Comparison of ENCODE assay signal across 14 mouse cellular contexts in the genomic region with DNA sequence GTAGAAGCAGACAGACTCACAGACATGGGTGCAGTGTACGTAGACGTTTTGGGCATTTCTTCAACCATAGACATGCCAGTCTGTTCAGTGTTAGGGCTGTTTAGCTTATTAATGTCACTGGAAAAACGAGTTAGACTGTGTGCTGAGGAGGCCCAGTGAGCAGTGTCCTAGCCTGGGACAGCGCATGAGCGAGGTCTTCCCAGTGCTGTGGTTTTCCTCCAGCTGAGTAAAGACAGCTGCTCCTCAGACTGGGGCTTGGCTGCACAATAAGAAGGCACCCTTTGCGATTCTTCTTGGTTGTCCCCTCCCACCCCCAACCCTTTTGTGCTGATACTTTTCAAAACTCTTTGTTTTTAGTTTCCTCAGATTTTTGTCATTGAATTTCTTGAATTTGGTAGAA. TPM values are rescaled to one million over a fixed set of nuclear protein-coding genes. Genes with fewer than 3 reads are reported as not detected.
DNase-seq lines count a peak whose midpoint lies in the region; ATAC-seq lines count a peak whose summit lies in the region.
"Had no signal": no experiment of that assay in that cellular context is flagged by ENCODE, and none has a peak within 500 bp of the region (broad histone marks: within the 10 kb centered on the region; RNA-seq: fewer than 3 reads in every experiment).

No protein-coding gene starts in this region.

- no peaks in the 10 kb centered on the region for H3K27me3 ChIP-seq in kidney, embryonic 15.5 days
- H3K27me3 ChIP-seq in neural tube, embryonic 12.5 days (replicated peaks): no peaks in the 10 kb centered on the region
- H3K27me3 ChIP-seq in intestine, embryonic 15.5 days (replicated peaks): no peaks in the 10 kb centered on the region
- no peaks in the 10 kb centered on the region for H3K27me3 ChIP-seq in stomach, embryonic 14.5 days (ENCODE audit: control insufficient read depth, insufficient read depth, low read length)
- H3K27me3 ChIP-seq: liver, embryonic 12.5 days had no signal

- H3K4me3 ChIP-seq in kidney, embryonic 15.5 days (replicated peaks): no peak overlapping the region
- H3K4me3 ChIP-seq in neural tube, embryonic 12.5 days: no peak overlapping the region
- H3K4me3 ChIP-seq in intestine, embryonic 15.5 days (replicated peaks): no peak overlapping the region
- no peak overlapping the region for H3K4me3 ChIP-seq in stomach, embryonic 14.5 days (ENCODE audit: low read depth, low read length)
- H3K4me3 ChIP-seq: left cerebral cortex, adult 2 months; liver, embryonic 12.5 days; midbrain, embryonic 12.5 days had no signal

- H3K9ac ChIP-seq in kidney, embryonic 15.5 days: no peak overlapping the region
- H3K9ac ChIP-seq in neural tube, embryonic 12.5 days: 0 out of 2 replicates have a peak overlapping the region, but pooled peaks have one; percentile 13
- H3K9ac ChIP-seq in intestine, embryonic 15.5 days: no peak overlapping the region
- no peak overlapping the region for H3K9ac ChIP-seq in stomach, embryonic 14.5 days (replicated peaks; ENCODE audit: low read depth, low read length)
- H3K9ac ChIP-seq: liver, embryonic 12.5 days; midbrain, embryonic 12.5 days had no signal

- no peaks in the 10 kb centered on the region for H3K36me3 ChIP-seq in kidney, embryonic 15.5 days
- no peaks in the 10 kb centered on the region for H3K36me3 ChIP-seq in neural tube, embryonic 12.5 days
- H3K36me3 ChIP-seq in intestine, embryonic 15.5 days: no peaks in the 10 kb centered on the region
- no peaks in the 10 kb centered on the region for H3K36me3 ChIP-seq in stomach, embryonic 14.5 days (ENCODE audit: control insufficient read depth, insufficient read depth, low read length)
- H3K36me3 ChIP-seq: liver, embryonic 12.5 days; midbrain, embryonic 12.5 days had no signal

- H3K4me2 ChIP-seq in kidney, embryonic 15.5 days: peak overlapping the region; percentile 12; the same call in 1 of the 2 replicates
- no peak overlapping the region for H3K4me2 ChIP-seq in neural tube, embryonic 12.5 days (replicated peaks)
- H3K4me2 ChIP-seq in intestine, embryonic 15.5 days (replicated peaks): 0 out of 2 replicates have a peak overlapping the region, but pooled peaks have one; percentile 2
- H3K4me2 ChIP-seq in stomach, embryonic 14.5 days (replicated peaks; ENCODE audit: low read depth, low read length): 0 out of 2 replicates have a peak overlapping the region, but pooled peaks have one; percentile 2
- H3K4me2 ChIP-seq: liver, embryonic 12.5 days; midbrain, embryonic 12.5 days had no signal

- peaks cover 94% of the 10 kb centered on the region for H3K4me1 ChIP-seq in kidney, embryonic 15.5 days
- H3K4me1 ChIP-seq in neural tube, embryonic 12.5 days: peaks cover 39% of the 10 kb centered on the region
- H3K4me1 ChIP-seq in intestine, embryonic 15.5 days (replicated peaks): peaks cover 54% of the 10 kb centered on the region
- H3K4me1 ChIP-seq in stomach, embryonic 14.5 days (ENCODE audit: control insufficient read depth, insufficient read depth, low read length): peaks cover 74% of the 10 kb centered on the region

- H3K9me3 ChIP-seq in kidney, embryonic 15.5 days (replicated peaks): no peaks in the 10 kb centered on the region
- H3K9me3 ChIP-seq in neural tube, embryonic 12.5 days: no peaks in the 10 kb centered on the region
- no peaks in the 10 kb centered on the region for H3K9me3 ChIP-seq in intestine, embryonic 15.5 days
- H3K9me3 ChIP-seq in stomach, embryonic 14.5 days (ENCODE audit: control insufficient read depth, low read depth, low read length): no peaks in the 10 kb centered on the region
- H3K9me3 ChIP-seq: liver, embryonic 12.5 days had no signal

- peak overlapping the region; percentile 73 for H3K27ac ChIP-seq in kidney, embryonic 15.5 days
- no peak overlapping the region for H3K27ac ChIP-seq in neural tube, embryonic 12.5 days
- H3K27ac ChIP-seq in intestine, embryonic 15.5 days: 0 out of 2 replicates have a peak overlapping the region, but pooled peaks have one; percentile 56
- H3K27ac ChIP-seq in stomach, embryonic 14.5 days (ENCODE audit: low read length): peak overlapping the region; percentile 61; the same call in 1 of the 2 replicates
- H3K27ac ChIP-seq: left cerebral cortex, adult 2 months; liver, embryonic 12.5 days; midbrain, embryonic 12.5 days had no signal

- WGBS in kidney, embryonic 15.5 days: 54% methylated on average over 6 of the region's 6 CpGs
- 67% methylated on average over 6 of the region's 6 CpGs for WGBS in neural tube, embryonic 12.5 days
- WGBS in intestine, embryonic 15.5 days: 18% methylated on average over 6 of the region's 6 CpGs
- WGBS in stomach, embryonic 14.5 days: 27% methylated on average over 6 of the region's 6 CpGs

- ATAC-seq in kidney, embryonic 15.5 days (replicated peaks; ENCODE audit: low FRiP score): peak; percentile 37; the same call in 1 of the 2 replicates
- no peak for ATAC-seq in neural tube, embryonic 12.5 days (ENCODE audit: low FRiP score, low read depth)
- peak; percentile 79 for ATAC-seq in intestine, embryonic 15.5 days
- peak; percentile 44; the same call in 1 of the 2 replicates for ATAC-seq in stomach, embryonic 14.5 days (ENCODE audit: insufficient number of reproducible peaks, insufficient read depth, low FRiP score, low read depth)
- ATAC-seq: forebrain, embryonic 16.5 days; liver, embryonic 12.5 days had no signal

- DNase-seq in kidney, postnatal 25 days: no peak
- no peak for DNase-seq in neural tube, embryonic 10.5 days (ENCODE audit: extremely low spot score, low spot score)
- DNase-seq in gastrocnemius, postnatal 10 days: no peak
- DNase-seq in cerebellum, postnatal 36 days: no peak
- DNase-seq: adrenal gland, postnatal 36 days; cerebellum, adult 11-12 months had no signal

RNA-seq across cellular contexts. Expression of gene Notch2, which starts 22.8 kb away (rescaled TPM):
- 33.1 and 33.8 TPM in 2 replicates for polyA plus RNA-seq in kidney, embryonic 15.5 days (2015; fragmentation: Nextera tagmentation; extraction: Ambion mirVana)
- polyA plus RNA-seq in neural tube, embryonic 12.5 days (2016; fragmentation: Nextera tagmentation; extraction: Ambion mirVana): 16.8 and 17.1 TPM in 2 replicates
- polyA plus RNA-seq in intestine, embryonic 15.5 days (2015; fragmentation: Nextera tagmentation; extraction: Ambion mirVana): 15.8 and 17.9 TPM in 2 replicates
- polyA plus RNA-seq in stomach, embryonic 14.5 days (2014; fragmentation: Nextera tagmentation; extraction: Ambion mirVana): 36.2 and 38.3 TPM in 2 replicates
- total RNA-seq in gastrocnemius, postnatal 10 days (2021): 10 to 100 TPM; 32.0 to 42.1 TPM
